Mouse (Mus musculus) G1E (cell line): ENCODE measurements around the gene Afdn.

ENCODE experiments used
- CTCF ChIP-seq: IDR thresholded peaks from 2 replicates; pipeline ENCODE4 v1.5.1; 2012; ENCODE audit warnings: low read depth, low read length, inconsistent platforms, mixed read lengths
- GATA1 ChIP-seq: IDR thresholded peaks from 2 replicates; pipeline ENCODE4 v1.6.1; 2012; ENCODE audit warnings: borderline replicate concordance, low read length, inconsistent platforms, mixed read lengths
- POLR2AphosphoS5 ChIP-seq: IDR thresholded peaks from 2 replicates; pipeline ENCODE4 v1.6.1; 2012; ENCODE audit warnings: low read depth, low read length, inconsistent platforms; ENCODE audit not compliant: insufficient replicate concordance
- TAL1 ChIP-seq: conservative IDR thresholded peaks from 2 replicates; pipeline ENCODE4 v1.6.1; 2012; ENCODE audit warnings: low read depth, low read length, inconsistent platforms, mixed read lengths

- TF ChIP-seq CTCF (no peak), POLR2AphosphoS5 (no peak), TAL1 (no peak), GATA1 (no peak)
Observed at GRCm38 (mm10) chr17:13749027-13749426, 11.3 kb upstream of the Afdn start.
